Mouse (Mus musculus) embryo, embryonic 9.5 days (tissue): ENCODE measurements at regions not wholly inside any gene's neighbourhood (a gene's known extent, or its start where the extent isn't known, plus 50 kb on each side); places are given as distances from the start of the nearest gene placed in this dataset.
"Not testable (repeated sequence)": the region's sequence is repeated elsewhere in the genome, so short reads cannot be mapped to it uniquely, and the experiment has no call there.

Experiments used
- DNase-seq: peaks from one replicate; pipeline ENCODE4 v3.0.0-alpha.2; 2017; ENCODE audit errors: extremely low spot score

GRCm38 (mm10) chr17:17293932-17294534 is 80.1 kb upstream of the Riok2 start:
- DNase-seq, result peak; percentile 81

- DNase-seq, result not testable (repeated sequence)
These were observed 79.1 kb upstream of the Riok2 start for GRCm38 (mm10) chr17:17295037-17295436.

GRCm38 (mm10) chr17:17303496-17303895 is 70.6 kb upstream of the Riok2 start:
- not testable (repeated sequence) for DNase-seq
